Mouse (Mus musculus) lung, adult 2 months (tissue): ENCODE measurements around the gene Zmpste24.

ENCODE experiments used
- CTCF ChIP-seq: fragments of 200-500 bp; IDR thresholded peaks from 2 replicates; pipeline ENCODE4 v1.5.1; 2011; ENCODE audit warnings: mild to moderate bottlenecking, low read length, control low read depth; ENCODE audit not compliant: insufficient read depth
- POLR2A ChIP-seq: fragments of 200-500 bp; IDR thresholded peaks from 2 replicates; pipeline ENCODE4 v1.6.1; 2011; ENCODE audit warnings: low read depth, mild to moderate bottlenecking, control low read depth, low read length, borderline replicate concordance; ENCODE audit errors: extremely low read depth

- TF ChIP-seq CTCF = no peak
- TF ChIP-seq POLR2A = no peak
Observed at GRCm38 (mm10) chr4:121023464-121023863, 74.6 kb downstream of the Zmpste24 start.
